Mouse (Mus musculus): ENCODE measurements around the gene Fermt2.
"Not testable (repeated sequence)": the region's sequence is repeated elsewhere in the genome, so short reads cannot be mapped to it uniquely, and the experiment has no call there.

- not testable (repeated sequence) for TF ChIP-seq GATA1, TAL1 (IDR thresholded peaks at IDR 0.05; ENCODE audit: low read length)
These were observed 63.5 kb downstream of the Fermt2 start for GRCm38 (mm10) chr14:45466371-45466770.

All from erythroblast, embryonic 14.5 days (primary cell).